Mouse (Mus musculus) embryonic facial prominence, embryonic 10.5 days (tissue): ENCODE data around the gene Tspan5. TPM values are rescaled to one million over a fixed set of nuclear protein-coding genes. Genes with fewer than 3 reads are reported as not detected.

Experiments
- DNase-seq: peaks from one replicate; pipeline ENCODE4 v3.0.0-alpha.2; 2017; ENCODE audit warnings: low spot score
- H3K27ac ChIP-seq: fragments of 300-500 bp; sonication (generic); replicated peaks from 2 replicates; pipeline ENCODE4 v1.5.1; 2016; ENCODE audit warnings: mild to moderate bottlenecking
- H3K27me3 ChIP-seq: fragments of 300-500 bp; sonication (generic); replicated peaks from 2 replicates; pipeline ENCODE4 v1.6.1; 2016; ENCODE audit warnings: low read depth, mild to moderate bottlenecking; ENCODE audit not compliant: poor library complexity, severe bottlenecking
- H3K36me3 ChIP-seq: fragments of 300-500 bp; sonication (generic); replicated peaks from 2 replicates; pipeline ENCODE4 v1.6.1; 2016; ENCODE audit warnings: mild to moderate bottlenecking, moderate library complexity
- H3K4me1 ChIP-seq: fragments of 300-500 bp; sonication (generic); 2 replicates; pipeline ENCODE4 v1.6.1; 2016
- H3K4me3 ChIP-seq: fragments of 300-500 bp; sonication (generic); 2 replicates; pipeline ENCODE4 v1.5.1; 2016; ENCODE audit warnings: mild to moderate bottlenecking, moderate library complexity
- H3K9me3 ChIP-seq: fragments of 300-500 bp; sonication (generic); 2 replicates; pipeline ENCODE4 v1.6.1; 2016; ENCODE audit warnings: mild to moderate bottlenecking
- WGBS: fragments of 180-500 bp; shearing (Covaris S2); methylation state at CpG from one replicate; pipeline ENCODE4 v1.1.7; 2016; 5-methylcytosine and 5-hydroxymethylcytosine counted together
- polyA plus RNA-seq: library from polyadenylated mRNA; unstranded; fragments of >200 nt; fragmentation: Nextera tagmentation; extraction: Ambion mirVana; gene quantifications from 2 replicates; pipeline ENCODE4 v1.2.1, GENCODE M21; 2016

Tspan5 gene
- polyA plus RNA-seq = 20.9 and 22.0 TPM in 2 replicates

DNA sequence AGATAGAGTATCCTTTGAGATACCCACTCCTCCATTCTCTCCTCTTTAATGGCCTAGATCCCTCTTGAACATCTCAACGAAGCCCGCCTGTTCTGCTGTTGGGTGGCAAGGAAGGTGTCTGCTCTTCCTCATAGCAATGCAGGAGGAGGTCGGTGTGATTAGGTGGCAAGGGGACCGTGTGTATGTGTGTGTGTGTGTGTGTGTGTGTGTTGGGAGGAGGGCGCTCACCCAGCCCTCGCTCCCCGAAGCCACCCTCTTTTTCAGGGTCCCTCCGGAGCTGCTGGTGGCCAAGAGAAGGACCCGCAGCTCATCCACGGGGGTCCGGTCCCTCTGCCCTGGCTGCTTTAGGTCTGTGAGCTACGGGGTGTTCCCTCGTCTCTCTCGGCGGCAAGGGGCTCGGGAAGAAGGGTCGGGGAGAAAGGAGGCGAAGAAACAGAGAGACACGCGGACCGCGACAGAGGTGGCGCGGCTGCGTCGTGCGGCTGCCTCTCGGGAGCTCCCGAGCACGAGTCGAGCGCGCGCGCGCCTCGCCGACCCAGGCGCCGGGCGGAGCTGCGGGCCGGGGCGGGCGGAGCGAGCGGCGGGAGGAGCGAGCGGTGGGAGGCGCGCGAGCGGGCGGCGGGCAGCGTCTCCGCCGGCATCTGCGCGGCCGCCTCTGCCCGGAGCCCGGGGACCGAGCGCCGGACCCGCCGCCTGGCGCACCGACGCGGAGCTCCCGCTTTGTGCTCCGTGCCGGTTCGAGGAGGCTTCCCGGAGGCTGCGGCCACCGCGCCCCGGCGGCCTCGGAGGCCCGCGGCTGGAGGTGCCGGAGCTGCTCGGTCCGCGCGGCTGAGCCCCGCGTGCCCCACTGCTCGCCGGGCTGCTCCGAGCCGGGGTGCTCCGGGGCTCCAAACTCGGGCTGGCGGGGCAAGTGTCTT is at the start of gene Tspan5:
Tspan5 (plus strand) TSS at position 547 of the 917 bp plus-strand sequence.
- Histone ChIP-seq H3K36me3 (no peaks in the 10 kb centered on the region), H3K4me3 (peak within 1 kb of the TSS; percentile 88), H3K27me3 (peaks cover 26% of the 10 kb centered on the region), H3K4me1 (peaks cover 31% of the 10 kb centered on the region), H3K27ac (peak within 1 kb of the TSS; percentile 91), H3K9me3 (no peaks in the 10 kb centered on the region)
- peak; percentile 87 for DNase-seq
- WGBS = under 1% methylated on average over 100 of the region's 100 CpGs

- no peak for DNase-seq
- H3K9me3 ChIP-seq = no peaks in the 10 kb centered on the region
- H3K4me1 ChIP-seq = no peaks in the 10 kb centered on the region
- no peaks in the 10 kb centered on the region for H3K27me3 ChIP-seq
- H3K36me3 ChIP-seq = no peaks in the 10 kb centered on the region
- no peak overlapping the region for H3K4me3 ChIP-seq
- 35% methylated on average over 1 of the region's 1 CpGs for WGBS
- no peak overlapping the region for H3K27ac ChIP-seq
These were observed 49.7 kb upstream of the Tspan5 start for GRCm38 (mm10) chr3:138692302-138692701.

- Histone ChIP-seq H3K4me3 (no peak overlapping the region), H3K36me3 (no peaks in the 10 kb centered on the region), H3K4me1 (peaks cover 8% of the 10 kb centered on the region; the same call in 1 of the 2 replicates), H3K9me3 (no peaks in the 10 kb centered on the region), H3K27me3 (no peaks in the 10 kb centered on the region), H3K27ac (no peak overlapping the region)
- 83% methylated on average over 12 of the region's 12 CpGs for WGBS
- no peak for DNase-seq
These were observed 38.6 kb upstream of the Tspan5 start for GRCm38 (mm10) chr3:138703399-138703798.

GRCm38 (mm10) chr3:138704469-138704868 is 37.5 kb upstream of the Tspan5 start:
- no peak overlapping the region for H3K27ac ChIP-seq
- H3K36me3 ChIP-seq = no peaks in the 10 kb centered on the region
- H3K4me1 ChIP-seq = peaks cover 8% of the 10 kb centered on the region; the same call in 1 of the 2 replicates
- 86% methylated on average over 9 of the region's 9 CpGs for WGBS
- no peak for DNase-seq
- no peaks in the 10 kb centered on the region for H3K27me3 ChIP-seq
- no peaks in the 10 kb centered on the region for H3K9me3 ChIP-seq
- H3K4me3 ChIP-seq = no peak overlapping the region

DNA sequence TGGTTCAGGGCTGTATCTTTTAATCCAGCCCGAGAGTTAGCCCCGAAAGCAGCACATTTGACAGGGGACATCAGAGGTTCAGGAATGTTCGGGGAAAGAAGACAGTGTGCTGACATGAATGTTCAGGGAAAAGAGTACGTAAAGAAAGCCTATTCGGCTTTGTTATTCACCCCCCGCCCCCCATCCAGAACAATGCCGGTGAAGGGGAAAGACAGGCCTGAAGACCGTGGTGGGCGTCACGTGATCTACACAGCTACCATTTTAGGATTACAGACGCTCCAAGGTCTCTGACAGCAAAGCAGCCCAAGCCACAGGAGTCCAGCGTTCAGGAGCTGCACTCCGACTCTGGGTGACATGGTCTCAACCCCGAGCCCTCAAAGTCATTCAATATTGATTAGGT is 36.1 kb upstream of the Tspan5 start:
- no peak for DNase-seq
- WGBS = 70% methylated on average over 14 of the region's 14 CpGs
- Histone ChIP-seq H3K9me3 (no peaks in the 10 kb centered on the region), H3K36me3 (no peaks in the 10 kb centered on the region), H3K27ac (no peak overlapping the region), H3K4me3 (no peak overlapping the region), H3K4me1 (peaks cover 8% of the 10 kb centered on the region; the same call in 1 of the 2 replicates), H3K27me3 (no peaks in the 10 kb centered on the region)

DNA sequence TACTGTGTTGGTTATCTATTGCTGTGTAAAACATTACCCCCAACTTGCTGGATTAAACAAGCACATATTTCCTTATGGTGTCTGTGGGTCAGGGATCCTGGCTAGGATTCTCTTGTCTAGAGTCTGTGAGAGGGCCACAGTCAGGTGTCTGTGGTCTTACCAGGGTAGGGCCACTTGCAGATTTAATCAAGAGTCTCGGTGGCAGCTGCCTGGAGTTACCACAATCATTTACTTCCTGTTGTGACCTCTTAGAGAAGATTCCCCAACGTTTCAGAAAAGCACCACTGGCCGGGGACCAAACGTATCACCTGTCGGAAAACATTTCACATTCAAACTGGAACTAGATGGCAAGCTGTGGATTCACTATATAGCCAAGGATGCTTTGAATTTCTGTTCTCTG is 32.8 kb upstream of the Tspan5 start:
- WGBS = 73% methylated on average over 5 of the region's 5 CpGs
- DNase-seq = no peak
- H3K4me1 ChIP-seq = peaks cover 8% of the 10 kb centered on the region; the same call in 1 of the 2 replicates

DNA sequence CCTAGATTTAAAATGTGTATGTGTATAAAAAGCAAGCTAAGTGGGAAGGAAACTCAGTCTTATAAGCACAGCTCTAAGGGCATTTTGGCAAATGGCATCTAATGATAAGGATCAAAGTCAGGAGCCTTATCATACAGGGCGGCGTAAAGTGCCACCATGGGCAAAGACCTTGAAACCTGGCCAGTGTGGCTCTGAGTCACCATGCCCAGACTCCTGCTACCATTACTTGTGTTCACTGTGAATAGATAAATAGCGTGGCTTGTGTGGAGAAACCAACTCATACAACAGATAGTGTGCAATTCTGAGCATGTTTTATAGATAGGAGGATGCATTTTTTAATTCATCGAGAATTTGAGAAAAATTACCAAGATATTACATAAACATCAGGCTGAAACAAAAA is 30.0 kb upstream of the Tspan5 start:
- H3K4me3 ChIP-seq = no peak overlapping the region
- no peak for DNase-seq
- no peak overlapping the region for H3K27ac ChIP-seq
- WGBS = 94% methylated on average over 4 of the region's 4 CpGs
- H3K4me1 ChIP-seq = no peaks in the 10 kb centered on the region
- no peaks in the 10 kb centered on the region for H3K9me3 ChIP-seq
- no peaks in the 10 kb centered on the region for H3K27me3 ChIP-seq
- no peaks in the 10 kb centered on the region for H3K36me3 ChIP-seq

More for the DNA sequence above, 32.8 kb upstream of the Tspan5 start:
- Histone ChIP-seq H3K9me3 (no peaks in the 10 kb centered on the region), H3K36me3 (no peaks in the 10 kb centered on the region), H3K27ac (no peak overlapping the region), H3K27me3 (no peaks in the 10 kb centered on the region), H3K4me3 (no peak overlapping the region)

DNA sequence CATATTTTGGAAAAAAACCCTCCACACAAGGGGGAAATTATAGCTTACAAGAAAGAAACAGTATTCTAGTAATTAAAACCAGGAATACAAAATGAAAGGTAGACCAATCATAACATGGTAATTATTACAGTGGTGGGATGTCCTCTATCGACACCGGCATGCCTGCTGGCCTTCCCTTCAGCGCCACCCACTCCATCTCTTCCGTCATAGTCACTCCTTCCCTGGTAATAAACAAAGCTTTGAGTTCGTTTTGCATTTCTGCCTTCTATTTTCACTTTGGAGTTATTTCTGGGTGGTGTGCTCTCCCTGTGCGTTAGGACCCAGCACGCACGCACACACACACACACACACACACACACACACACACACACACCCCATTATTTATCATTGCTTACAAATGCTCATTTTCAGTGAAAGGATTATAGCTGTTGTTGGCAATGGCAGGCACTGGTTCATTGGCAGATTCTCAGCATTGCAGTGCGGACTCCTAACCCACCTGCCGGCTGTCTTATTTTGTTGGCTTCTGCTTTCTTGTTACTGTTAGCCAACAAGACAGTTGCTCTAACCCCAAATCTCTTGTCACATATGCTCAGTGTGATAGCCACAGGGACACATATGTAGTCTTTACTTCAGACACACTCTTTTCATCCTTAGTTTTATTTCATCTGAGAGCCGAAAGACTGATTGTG is 29.4 kb upstream of the Tspan5 start:
- DNase-seq = no peak
- Histone ChIP-seq H3K27me3 (no peaks in the 10 kb centered on the region), H3K36me3 (no peaks in the 10 kb centered on the region), H3K9me3 (no peaks in the 10 kb centered on the region), H3K27ac (no peak overlapping the region), H3K4me1 (no peaks in the 10 kb centered on the region), H3K4me3 (no peak overlapping the region)
- WGBS = 90% methylated on average over 11 of the region's 11 CpGs

- 62% methylated on average over 6 of the region's 6 CpGs for WGBS
- H3K27ac ChIP-seq = no peak overlapping the region
- no peaks in the 10 kb centered on the region for H3K36me3 ChIP-seq
- no peak overlapping the region for H3K4me3 ChIP-seq
- no peaks in the 10 kb centered on the region for H3K27me3 ChIP-seq
- no peaks in the 10 kb centered on the region for H3K9me3 ChIP-seq
- no peak for DNase-seq
- no peaks in the 10 kb centered on the region for H3K4me1 ChIP-seq
These were observed 28.9 kb upstream of the Tspan5 start for GRCm38 (mm10) chr3:138713141-138713540.

- WGBS = 78% methylated on average over 2 of the region's 2 CpGs
These were observed 27.2 kb upstream of the Tspan5 start for GRCm38 (mm10) chr3:138714788-138715187.

DNA sequence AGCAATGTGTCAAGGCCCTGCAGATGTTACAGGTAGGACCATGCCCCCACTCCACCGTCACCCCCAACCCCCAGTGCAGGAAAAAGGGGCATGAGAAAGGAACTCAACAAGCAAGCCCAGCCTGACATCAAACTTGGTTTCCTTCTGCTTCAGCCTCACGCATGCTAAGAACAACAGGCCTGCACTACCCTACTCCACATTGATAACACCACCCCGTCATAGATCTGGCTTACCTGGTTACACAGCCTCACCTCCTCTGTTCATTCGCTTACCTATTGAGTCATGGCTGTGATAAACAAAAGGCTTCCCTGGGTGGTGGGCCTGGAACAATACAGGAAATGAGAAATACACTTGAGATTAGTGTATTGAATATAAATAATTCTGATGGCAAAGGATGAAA is 26.8 kb upstream of the Tspan5 start:
- Histone ChIP-seq H3K27me3 (no peaks in the 10 kb centered on the region), H3K9me3 (no peaks in the 10 kb centered on the region), H3K4me1 (0 out of 2 replicates have a peak, but pooled peaks cover 3% of the 10 kb centered on the region), H3K27ac (no peak overlapping the region), H3K36me3 (no peaks in the 10 kb centered on the region), H3K4me3 (no peak overlapping the region)
- no peak for DNase-seq
- 86% methylated on average over 4 of the region's 4 CpGs for WGBS

More at GRCm38 (mm10) chr3:138714788-138715187, 27.2 kb upstream of the Tspan5 start:
- Histone ChIP-seq H3K27ac (no peak overlapping the region), H3K4me3 (no peak overlapping the region), H3K9me3 (no peaks in the 10 kb centered on the region), H3K27me3 (no peaks in the 10 kb centered on the region), H3K36me3 (no peaks in the 10 kb centered on the region), H3K4me1 (0 out of 2 replicates have a peak, but pooled peaks cover 3% of the 10 kb centered on the region)
- DNase-seq = no peak

DNA sequence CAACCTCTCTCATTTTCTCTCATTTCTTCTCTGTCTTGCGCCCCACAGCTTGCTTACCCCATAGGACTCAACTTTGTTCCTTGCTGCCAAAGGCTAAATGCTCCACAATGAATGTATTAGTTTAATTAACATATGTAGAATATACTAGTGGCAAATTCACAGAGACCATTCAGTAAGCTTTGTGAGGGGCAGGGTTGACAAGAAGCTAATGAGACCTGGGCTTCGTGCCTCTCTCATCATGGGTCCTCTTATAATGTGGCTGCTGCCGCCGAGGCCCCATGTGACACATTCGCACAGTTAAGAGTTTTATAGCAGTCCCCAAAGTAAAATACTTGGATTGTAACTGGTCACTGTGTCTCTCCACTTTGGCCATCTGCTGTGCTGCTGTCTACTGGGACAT is 25.0 kb upstream of the Tspan5 start:
- H3K36me3 ChIP-seq = no peaks in the 10 kb centered on the region
- 96% methylated on average over 5 of the region's 5 CpGs for WGBS
- no peaks in the 10 kb centered on the region for H3K9me3 ChIP-seq
- H3K27me3 ChIP-seq = no peaks in the 10 kb centered on the region
- H3K4me3 ChIP-seq = no peak overlapping the region
- no peak overlapping the region for H3K27ac ChIP-seq
- no peak for DNase-seq
- 0 out of 2 replicates have a peak, but pooled peaks cover 3% of the 10 kb centered on the region for H3K4me1 ChIP-seq
